Mouse (Mus musculus) 3T3-L1 (cell line): Measurements from ENCODE around the gene Ell3.

Experiments
- DNase-seq: peaks from one replicate; pipeline ENCODE4 v3.0.0-alpha.2; 2015; ENCODE audit warnings: low read depth, low spot score

Ell3 gene

DNA sequence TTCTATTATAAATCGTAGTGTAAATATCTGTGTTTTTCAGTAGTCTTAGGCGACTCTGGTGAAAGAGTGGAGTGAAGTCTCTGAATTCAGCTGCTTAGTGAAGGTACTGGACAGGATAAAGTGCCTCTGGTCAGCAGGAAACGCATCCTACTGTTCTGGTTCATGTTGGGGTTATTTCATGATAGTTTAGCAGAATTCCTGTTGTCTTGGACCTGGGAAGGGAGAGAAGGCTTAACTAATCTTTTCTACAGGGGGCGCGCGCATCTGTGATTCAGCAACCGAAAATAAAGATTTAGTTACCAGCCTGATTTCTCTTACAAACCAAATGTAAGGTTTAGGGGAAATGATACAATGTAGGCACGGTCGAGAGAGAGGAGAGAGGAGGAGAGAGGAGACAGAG is 4.1 kb upstream of the Ell3 start:
- DNase-seq, result peak; percentile 86

- peak; percentile 83 for DNase-seq
Measured at GRCm38 (mm10) chr2:121447006-121447405, 2.9 kb upstream of the Ell3 start.

DNA sequence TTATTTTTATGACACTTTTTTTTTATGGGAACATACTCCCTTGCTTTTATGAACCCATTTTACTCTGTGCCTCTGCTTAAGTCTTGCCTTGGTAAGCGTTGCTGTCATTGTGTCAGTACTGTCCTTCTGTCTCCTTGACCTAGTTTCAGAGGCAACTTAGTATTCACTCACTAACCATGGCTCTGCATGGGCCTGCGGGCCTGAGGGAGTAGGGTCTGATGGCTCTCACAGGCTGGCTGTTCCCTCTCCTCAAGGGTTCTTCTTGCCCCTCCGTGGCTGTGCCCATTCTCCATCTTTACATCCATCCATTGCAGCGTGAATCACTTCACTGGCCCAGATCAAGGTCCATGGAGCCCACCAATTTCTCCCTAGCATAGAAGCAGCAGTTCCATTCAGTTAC is 2.4 kb upstream of the Ell3 start:
- no peak for DNase-seq

- no peak for DNase-seq
Measured at GRCm38 (mm10) chr2:121445117-121445516, 1.0 kb upstream of the Ell3 start.

- no peak for DNase-seq
Measured at GRCm38 (mm10) chr2:121443068-121443349, 1.1 kb downstream of the Ell3 start.

- DNase-seq, result no peak
Measured at GRCm38 (mm10) chr2:121442259-121443067, 1.6 kb downstream of the Ell3 start.

- no peak for DNase-seq
Measured at GRCm38 (mm10) chr2:121441800-121442199, 2.3 kb downstream of the Ell3 start.

DNA sequence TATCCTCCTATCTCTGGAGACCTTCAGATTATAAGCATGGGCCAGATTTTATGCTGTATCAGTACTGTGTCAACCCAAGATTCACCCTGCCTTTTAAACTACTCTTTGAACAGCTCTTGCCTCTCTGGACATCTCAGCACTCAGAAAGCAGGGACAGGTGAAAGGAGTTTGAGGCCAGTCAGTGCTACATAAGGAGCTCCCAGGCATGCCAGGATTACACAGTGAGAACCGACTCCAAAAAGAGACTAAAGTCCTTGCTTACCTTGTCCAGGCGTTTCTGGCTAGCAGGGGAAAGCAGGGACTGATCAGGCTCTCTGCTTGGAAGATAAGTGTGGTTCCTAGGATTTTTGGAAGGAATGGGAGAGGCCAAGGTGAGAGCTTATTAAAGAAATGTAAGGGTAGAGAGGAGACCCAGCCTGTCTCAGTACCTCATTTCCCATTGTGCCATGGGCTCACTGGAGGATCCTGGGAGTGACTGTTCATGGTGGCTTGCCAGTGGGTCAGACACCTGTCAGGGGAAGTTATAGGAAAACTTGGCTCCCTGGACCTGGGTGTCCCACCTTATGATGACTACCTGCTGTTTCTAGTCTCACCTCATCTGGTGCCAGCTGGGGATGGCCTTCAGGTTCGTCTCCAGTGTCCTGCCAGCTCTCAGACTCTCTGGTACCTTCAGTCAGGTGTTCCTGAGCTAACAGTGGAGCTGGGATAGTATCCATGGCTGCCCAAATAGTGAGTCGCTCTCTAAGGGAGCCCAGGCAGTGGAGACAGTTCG is 3.1 kb downstream of the Ell3 start:
- DNase-seq, result no peak

DNA sequence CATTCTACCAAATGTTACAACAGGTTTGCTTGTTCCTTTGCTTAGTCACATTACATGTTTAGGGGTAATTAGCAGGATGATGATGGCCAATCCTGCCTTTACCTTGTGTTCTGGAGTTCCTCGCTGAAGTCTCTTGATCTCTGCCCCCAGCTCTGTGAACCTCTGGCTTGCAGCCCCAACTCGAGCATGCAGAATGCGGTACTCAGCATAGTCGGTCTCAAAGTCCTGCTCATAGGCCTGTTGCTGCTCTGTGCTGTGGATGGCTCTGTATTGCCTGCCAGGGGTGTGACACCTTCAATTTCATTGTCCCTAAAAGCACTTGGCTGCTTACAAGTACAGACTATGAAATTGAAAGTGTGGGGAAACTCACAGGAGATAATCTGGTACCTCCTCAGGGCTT is 4.3 kb downstream of the Ell3 start:
- no peak for DNase-seq

GRCm38 (mm10) chr2:121434854-121435253 is 9.2 kb downstream of the Ell3 start:
- peak; percentile 78 for DNase-seq

- DNase-seq, result no peak
Measured at GRCm38 (mm10) chr2:121425890-121426289, 18.2 kb downstream of the Ell3 start.

DNA sequence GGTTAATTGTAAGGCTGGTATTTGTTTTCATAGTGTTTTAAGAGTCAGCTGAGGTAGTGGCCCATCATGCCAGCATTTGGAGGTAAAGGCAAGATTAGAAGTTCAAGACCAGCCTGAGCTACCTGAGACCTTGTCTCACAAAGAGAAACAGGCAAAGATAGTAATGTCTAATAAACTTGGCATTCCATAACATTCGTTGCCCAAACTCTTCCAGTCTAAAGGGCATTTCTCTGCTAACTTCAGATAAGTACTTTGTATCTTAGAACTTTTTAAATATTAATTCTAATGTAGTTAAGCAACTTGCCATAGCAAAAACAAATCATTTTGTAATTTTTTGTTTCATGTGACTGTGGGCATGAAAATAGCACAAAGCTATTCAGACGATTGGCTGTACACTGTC is 20.9 kb downstream of the Ell3 start:
- no peak for DNase-seq

DNA sequence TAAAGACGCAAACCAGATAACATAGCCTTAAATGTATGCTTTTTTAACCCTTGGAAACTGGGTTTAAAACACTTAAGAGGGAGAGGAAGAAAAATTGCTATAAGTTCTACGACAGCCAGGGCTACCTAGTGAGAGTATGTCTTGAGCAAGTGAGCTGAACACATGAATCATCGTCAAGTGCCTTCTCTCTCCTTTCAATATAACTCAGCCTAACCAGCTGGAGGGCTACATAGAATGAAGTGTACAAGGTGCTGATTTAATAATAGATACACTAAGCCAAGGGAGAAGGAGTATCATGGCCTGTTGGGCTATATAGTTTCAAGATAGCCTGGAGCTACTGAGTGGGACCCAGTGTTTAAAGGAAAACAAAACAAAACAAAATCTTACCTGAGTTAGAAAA is 25.6 kb downstream of the Ell3 start:
- DNase-seq, result no peak

GRCm38 (mm10) chr2:121416356-121416755 is 27.7 kb downstream of the Ell3 start:
- no peak for DNase-seq

DNA sequence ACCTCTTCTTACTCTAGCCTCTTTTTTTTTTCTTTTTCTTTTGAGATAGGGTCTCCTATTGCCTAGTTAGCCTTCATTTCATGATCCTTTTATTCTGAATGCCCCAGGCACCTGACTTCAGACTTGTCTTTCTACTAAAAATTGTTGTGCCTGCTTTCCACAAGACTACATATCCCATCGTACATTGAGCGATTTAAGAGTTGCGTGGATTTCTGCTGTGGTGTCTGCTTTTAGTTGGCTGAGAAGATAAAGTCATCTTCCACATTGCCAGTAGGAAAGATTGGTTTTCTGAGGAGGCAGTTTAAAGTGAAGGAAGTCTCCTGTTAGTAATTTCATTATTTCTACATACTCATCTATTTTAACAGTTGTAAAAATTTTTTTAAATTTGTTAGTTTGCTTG is 28.5 kb downstream of the Ell3 start:
- DNase-seq, result no peak

GRCm38 (mm10) chr2:121415103-121415502 is 29.0 kb downstream of the Ell3 start:
- no peak for DNase-seq

DNA sequence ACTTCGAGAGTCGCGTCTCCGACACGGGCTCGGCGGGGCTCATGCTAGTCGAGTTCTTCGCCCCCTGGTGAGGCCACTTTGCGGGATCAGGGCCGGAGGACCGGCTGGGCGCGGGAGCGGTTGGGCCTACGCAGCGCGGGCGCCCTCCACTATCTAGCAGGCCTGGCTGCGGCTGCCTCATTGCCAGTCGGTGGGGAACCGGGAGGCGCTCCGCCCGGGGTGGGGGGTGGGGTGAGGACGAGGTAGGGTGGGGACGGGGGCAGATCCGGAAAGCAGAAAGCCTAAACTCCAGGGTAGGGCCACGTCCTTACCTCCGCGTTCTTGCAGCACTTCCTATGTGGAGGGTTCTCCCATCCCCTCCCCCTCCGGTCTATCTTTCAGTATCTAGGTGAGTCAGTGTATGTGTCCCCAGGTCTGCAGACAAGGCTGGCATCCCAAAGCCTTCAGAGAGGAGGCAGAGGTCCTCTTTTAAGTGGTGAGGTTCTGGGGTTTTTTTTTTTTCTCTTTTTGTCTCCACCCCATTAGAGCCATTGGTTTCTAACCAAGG is 29.9 kb downstream of the Ell3 start:
- peak; percentile 74 for DNase-seq

DNA sequence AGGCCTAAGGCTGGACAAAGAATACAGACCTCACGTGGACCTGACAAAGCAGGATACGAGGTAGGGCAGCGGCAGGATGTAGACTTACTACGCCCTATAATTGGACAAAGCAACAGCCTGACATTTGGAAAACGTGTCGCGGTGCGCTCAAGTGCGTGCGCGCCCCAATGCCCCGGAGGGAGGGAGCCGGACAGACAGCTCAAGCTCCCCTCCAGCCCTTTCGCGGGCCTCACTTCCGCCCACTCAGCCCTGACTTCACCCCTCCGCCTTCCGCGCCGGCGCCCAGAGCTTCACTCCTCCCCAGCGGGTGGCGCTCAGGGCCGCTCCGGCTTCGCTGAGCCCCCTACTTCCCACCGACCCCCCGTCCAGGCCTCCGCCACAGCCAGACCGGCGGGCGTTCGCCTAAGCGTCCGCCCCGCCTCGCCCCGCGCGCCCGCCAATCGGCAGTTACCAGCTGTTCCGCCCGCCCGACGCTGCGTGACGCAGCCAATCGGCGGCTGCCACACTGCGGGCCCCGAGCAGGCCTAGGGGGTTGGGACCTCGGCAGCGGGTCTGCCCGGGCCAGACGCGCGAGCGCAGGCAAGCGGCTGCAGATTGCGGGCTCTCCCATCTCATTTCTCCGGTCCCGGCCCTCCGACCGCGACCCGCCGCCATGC is 30.6 kb downstream of the Ell3 start, which contains the start of the genes Pdia3 and Catsper2:
TSS of gene Pdia3 (plus strand) at position 389 of the 656 bp plus-strand sequence.
TSS of gene Catsper2 (minus strand) at position 406 of the 656 bp plus-strand sequence.
- DNase-seq, result peak; percentile 93

- DNase-seq, result no peak
Measured at GRCm38 (mm10) chr2:121412843-121413386, 31.2 kb downstream of the Ell3 start.

DNA sequence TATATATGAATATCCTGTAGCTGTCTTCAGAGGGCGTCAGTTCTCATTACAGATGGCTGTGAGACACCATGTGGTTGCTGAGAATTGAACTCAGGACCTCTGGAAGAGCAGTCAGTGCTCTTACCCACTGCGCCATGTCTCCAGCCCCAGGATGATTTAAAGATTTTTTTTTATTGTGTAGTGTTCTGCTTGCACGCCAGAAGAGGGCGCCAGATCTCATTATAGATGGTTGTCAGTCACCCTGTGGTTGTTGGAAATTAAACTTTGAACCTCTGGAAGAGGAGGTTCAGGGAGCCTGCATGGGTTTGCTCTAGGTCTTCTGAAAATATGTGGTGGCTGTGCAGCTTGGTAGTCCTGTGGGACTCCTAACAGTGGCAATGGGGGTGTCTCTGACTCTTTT is 35.9 kb downstream of the Ell3 start:
- peak; percentile 68 for DNase-seq

- DNase-seq, result no peak
Measured at GRCm38 (mm10) chr2:121403296-121403695, 40.8 kb downstream of the Ell3 start.

- DNase-seq, result peak; percentile 93
Measured at GRCm38 (mm10) chr2:121396624-121397023, 47.5 kb downstream of the Ell3 start.
